Mouse (Mus musculus) 3T3-L1 (cell line): ENCODE data around the gene Ccdc15.

Source experiments
- DNase-seq: peaks from one replicate; pipeline ENCODE4 v3.0.0-alpha.2; 2015; ENCODE audit warnings: low read depth, low spot score

Gene Ccdc15

GRCm38 (mm10) chr9:37347988-37348642 is at the start of gene Ccdc15:
Ccdc15 (minus strand) TSS chr9:37348432.
- peak; percentile 99 for DNase-seq

- DNase-seq = no peak
These were observed 45.4 kb upstream of the Ccdc15 start for GRCm38 (mm10) chr9:37393482-37394131.

GRCm38 (mm10) chr9:37392071-37392470 is 43.8 kb upstream of the Ccdc15 start:
- no peak for DNase-seq

- DNase-seq = no peak
These were observed 42.7 kb upstream of the Ccdc15 start for GRCm38 (mm10) chr9:37390891-37391290.

GRCm38 (mm10) chr9:37384284-37385182 is 36.3 kb upstream of the Ccdc15 start:
- DNase-seq = no peak

- DNase-seq = no peak
These were observed 34.9 kb upstream of the Ccdc15 start for GRCm38 (mm10) chr9:37383161-37383560.

GRCm38 (mm10) chr9:37375718-37376117 is 27.5 kb upstream of the Ccdc15 start:
- DNase-seq = peak; percentile 16

- DNase-seq = no peak
These were observed 23.1 kb upstream of the Ccdc15 start for GRCm38 (mm10) chr9:37371232-37371801.

- DNase-seq = no peak
These were observed 20.6 kb upstream of the Ccdc15 start for GRCm38 (mm10) chr9:37368860-37369259.

- DNase-seq = no peak
These were observed 20.0 kb upstream of the Ccdc15 start for GRCm38 (mm10) chr9:37368081-37368830.

GRCm38 (mm10) chr9:37367301-37368080 is 19.3 kb upstream of the Ccdc15 start, which contains the start of gene Hepacam:
Hepacam (plus strand) TSS chr9:37367351.
- DNase-seq = no peak

- DNase-seq = peak; percentile 60
These were observed 17.5 kb upstream of the Ccdc15 start for GRCm38 (mm10) chr9:37365706-37366105.

- no peak for DNase-seq
These were observed 16.2 kb upstream of the Ccdc15 start for GRCm38 (mm10) chr9:37364392-37364791.

- DNase-seq = no peak
These were observed 15.3 kb upstream of the Ccdc15 start for GRCm38 (mm10) chr9:37363551-37363950.

GRCm38 (mm10) chr9:37362881-37363280 is 14.6 kb upstream of the Ccdc15 start:
- no peak for DNase-seq

- no peak for DNase-seq
These were observed 13.9 kb upstream of the Ccdc15 start for GRCm38 (mm10) chr9:37362084-37362483.

GRCm38 (mm10) chr9:37359331-37360220 is 11.3 kb upstream of the Ccdc15 start:
- peak; percentile 38 for DNase-seq

- DNase-seq = no peak
These were observed 10.6 kb upstream of the Ccdc15 start for GRCm38 (mm10) chr9:37358713-37359330.

- no peak for DNase-seq
These were observed 6.3 kb upstream of the Ccdc15 start for GRCm38 (mm10) chr9:37354485-37354884.
